ENCODE assay signal across 25 mouse cellular contexts in the genomic region with DNA sequence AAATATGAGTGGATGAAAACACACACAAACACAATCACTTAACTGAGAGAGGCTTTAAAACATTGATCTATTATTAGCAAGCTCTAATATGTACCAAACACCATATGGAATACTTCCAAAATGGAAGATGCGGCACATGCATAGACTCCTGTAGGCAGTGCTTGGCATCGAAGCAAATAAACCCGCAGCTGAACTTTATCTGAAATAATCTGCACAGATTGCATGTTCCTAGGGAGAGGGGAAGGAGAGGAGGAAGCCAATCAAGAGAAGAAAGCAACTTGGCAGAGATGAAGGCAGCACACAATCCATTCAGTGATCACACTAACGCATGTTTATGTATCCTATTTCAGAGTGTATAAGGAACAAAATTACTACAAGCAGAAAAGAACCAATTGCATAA.
DNase-seq lines count a peak whose midpoint lies in the region; ATAC-seq lines count a peak whose summit lies in the region.
"Had no signal": no experiment of that assay in that cellular context is flagged by ENCODE, and none has a peak within 500 bp of the region (broad histone marks: within the 10 kb centered on the region; RNA-seq: fewer than 3 reads in every experiment).

No protein-coding gene starts in this region.

- 56% methylated on average over 4 of the region's 4 CpGs for WGBS in forebrain, embryonic 14.5 days
- 86% methylated on average over 4 of the region's 4 CpGs for WGBS in forebrain, embryonic 11.5 days

- H3K9me3 ChIP-seq in forebrain, embryonic 14.5 days (replicated peaks; ENCODE audit: control insufficient read depth, low read length): no peaks in the 10 kb centered on the region
- H3K9me3 ChIP-seq in forebrain, embryonic 11.5 days (ENCODE audit: control insufficient read depth, low read length): no peaks in the 10 kb centered on the region
- H3K9me3 ChIP-seq: heart, embryonic 10.5 days; intestine, embryonic 15.5 days; limb, embryonic 10.5 days; liver, embryonic 15.5 days; lung, embryonic 15.5 days; megakaryocyte, embryonic 14.5 days; midbrain, embryonic 13.5 days had no signal

- H3K36me3 ChIP-seq in forebrain, embryonic 14.5 days (ENCODE audit: control insufficient read depth, insufficient read depth, low read length): no peaks in the 10 kb centered on the region
- no peaks in the 10 kb centered on the region for H3K36me3 ChIP-seq in forebrain, embryonic 11.5 days (ENCODE audit: control insufficient read depth, insufficient read depth, low read length)
- H3K36me3 ChIP-seq: heart, embryonic 10.5 days; intestine, embryonic 15.5 days; limb, embryonic 10.5 days; liver, embryonic 15.5 days; lung, embryonic 15.5 days; midbrain, embryonic 13.5 days had no signal

- H3K9ac ChIP-seq in forebrain, embryonic 14.5 days (ENCODE audit: low read length): no peak overlapping the region
- H3K9ac ChIP-seq in forebrain, embryonic 11.5 days (ENCODE audit: low read length): no peak overlapping the region
- H3K9ac ChIP-seq: hindbrain, embryonic 14.5 days; intestine, embryonic 15.5 days; liver, embryonic 15.5 days; lung, embryonic 15.5 days; midbrain, embryonic 13.5 days had no signal

- peak; percentile 69; the same call in 1 of the 2 replicates for ATAC-seq in forebrain, embryonic 14.5 days
- ATAC-seq in forebrain, embryonic 11.5 days (replicated peaks; ENCODE audit: low FRiP score): no peak
- ATAC-seq: intestine, embryonic 15.5 days; midbrain, embryonic 13.5 days had no signal

- H3K4me2 ChIP-seq in forebrain, embryonic 14.5 days (ENCODE audit: low read length): no peak overlapping the region
- no peak overlapping the region for H3K4me2 ChIP-seq in forebrain, embryonic 11.5 days (ENCODE audit: low read depth, low read length, severe bottlenecking)
- H3K4me2 ChIP-seq: hindbrain, embryonic 14.5 days; intestine, embryonic 15.5 days; liver, embryonic 15.5 days; lung, embryonic 15.5 days; midbrain, embryonic 13.5 days had no signal

- H3K27me3 ChIP-seq in forebrain, embryonic 14.5 days (replicated peaks; ENCODE audit: control insufficient read depth, insufficient read depth, low read length): no peaks in the 10 kb centered on the region
- H3K27me3 ChIP-seq in forebrain, embryonic 11.5 days (ENCODE audit: control insufficient read depth, insufficient read depth, low read length): no peaks in the 10 kb centered on the region
- H3K27me3 ChIP-seq: intestine, embryonic 15.5 days; liver, embryonic 15.5 days; lung, embryonic 15.5 days; megakaryocyte, embryonic 14.5 days; midbrain, embryonic 13.5 days had no signal

- DNase-seq in forebrain, embryonic 14.5 days (ENCODE audit: low spot score): peak; percentile 63
- DNase-seq in forebrain, embryonic 11.5 days (ENCODE audit: low spot score): no peak
- DNase-seq in layer of hippocampus, adult 9-11 months: peak; percentile 56
- no peak for DNase-seq in layer of hippocampus, adult 11-12 months (ENCODE audit: low spot score)
- DNase-seq in cerebellum, adult 9-10 months: peak; percentile 70
- no peak for DNase-seq in ovary, postnatal 14 days (ENCODE audit: low spot score)
- DNase-seq in urinary bladder, adult 18-20 months (ENCODE audit: low spot score in 2 of 2): no peak
- DNase-seq: adrenal gland, adult 2 months; B cell, adult 2 months; gastrocnemius, postnatal 10 days; heart, postnatal 4 days; kidney, postnatal 25 days; liver; lung, postnatal 36 days; retina, postnatal 1 day; right cerebral cortex, postnatal 4 days; thymus, postnatal 14 days had no signal

- H3K4me3 ChIP-seq in forebrain, embryonic 14.5 days (ENCODE audit: low read depth, low read length): no peak overlapping the region
- no peak overlapping the region for H3K4me3 ChIP-seq in forebrain, embryonic 11.5 days (ENCODE audit: low read depth, low read length)
- H3K4me3 ChIP-seq: heart, embryonic 10.5 days; intestine, embryonic 15.5 days; limb, embryonic 10.5 days; liver, embryonic 15.5 days; lung, embryonic 15.5 days; megakaryocyte, embryonic 14.5 days; midbrain, embryonic 13.5 days had no signal

- no peaks in the 10 kb centered on the region for H3K4me1 ChIP-seq in forebrain, embryonic 14.5 days (ENCODE audit: control insufficient read depth, insufficient read depth, low read length)
- no peaks in the 10 kb centered on the region for H3K4me1 ChIP-seq in forebrain, embryonic 11.5 days (replicated peaks; ENCODE audit: control insufficient read depth, insufficient read depth, low read length)
- H3K4me1 ChIP-seq: heart, embryonic 10.5 days; intestine, embryonic 15.5 days; limb, embryonic 10.5 days; liver, embryonic 15.5 days; lung, embryonic 15.5 days; megakaryocyte, embryonic 14.5 days had no signal

- no peak overlapping the region for H3K27ac ChIP-seq in forebrain, embryonic 14.5 days (ENCODE audit: low read depth, low read length)
- H3K27ac ChIP-seq in forebrain, embryonic 11.5 days (ENCODE audit: low read depth, low read length): no peak overlapping the region
- H3K27ac ChIP-seq: heart, embryonic 10.5 days; hindbrain, embryonic 14.5 days; intestine, embryonic 15.5 days; limb, embryonic 10.5 days; liver, embryonic 15.5 days; lung, embryonic 15.5 days; midbrain, embryonic 13.5 days had no signal

Comparison
In these comparisons a context has a peak if more than half of its experiments do, and no peak if none do; other contexts are left out.
1. DNase-seq: peak in forebrain, embryonic 14.5 days (single experiment), layer of hippocampus, adult 9-11 months (single experiment) and cerebellum, adult 9-10 months (single experiment); none in forebrain, embryonic 11.5 days (single experiment), layer of hippocampus, adult 11-12 months (single experiment), ovary, postnatal 14 days (single experiment) and urinary bladder, adult 18-20 months (0 of 2).